Mouse (Mus musculus) midbrain, embryonic 15.5 days (tissue): ENCODE data around the gene Cd5l. TPM values are rescaled to one million over a fixed set of nuclear protein-coding genes. Genes with fewer than 3 reads are reported as not detected.
"Not testable (repeated sequence)": the region's sequence is repeated elsewhere in the genome, so short reads cannot be mapped to it uniquely, and the experiment has no call there.

Experiments
- ATAC-seq: fragments of 200-750 bp; cut with Nextera tagmentation; replicated peaks from 2 replicates; pipeline ENCODE4 v1.8.0; 2017; ENCODE audit warnings: moderate TSS enrichment
- H3K27ac ChIP-seq: fragments of 300-500 bp; sonication (generic); 2 replicates; pipeline ENCODE4 v1.5.1; 2015; ENCODE audit warnings: mild to moderate bottlenecking, inconsistent platforms
- H3K27me3 ChIP-seq: fragments of 300-500 bp; sonication (generic); replicated peaks from 2 replicates; pipeline ENCODE4 v1.6.1; 2015; ENCODE audit warnings: inconsistent platforms
- H3K36me3 ChIP-seq: fragments of 300-500 bp; sonication (generic); replicated peaks from 2 replicates; pipeline ENCODE4 v1.6.1; 2015; ENCODE audit warnings: inconsistent platforms
- H3K4me1 ChIP-seq: fragments of 300-500 bp; sonication (generic); 2 replicates; pipeline ENCODE4 v1.6.1; 2015; ENCODE audit warnings: inconsistent platforms
- H3K4me2 ChIP-seq: fragments of 300-500 bp; sonication (generic); 2 replicates; pipeline ENCODE4 v1.6.1; 2015; ENCODE audit warnings: inconsistent platforms, mild to moderate bottlenecking, moderate library complexity
- H3K4me3 ChIP-seq: fragments of 300-500 bp; sonication (generic); 2 replicates; pipeline ENCODE4 v1.5.1; 2015; ENCODE audit warnings: mild to moderate bottlenecking, inconsistent platforms
- H3K9ac ChIP-seq: fragments of 300-500 bp; sonication (generic); 2 replicates; pipeline ENCODE4 v1.6.1; 2015; ENCODE audit warnings: mild to moderate bottlenecking, inconsistent platforms
- H3K9me3 ChIP-seq: fragments of 300-500 bp; sonication (generic); 2 replicates; pipeline ENCODE4 v1.6.1; 2016; ENCODE audit warnings: inconsistent platforms
- WGBS: fragments of 180-500 bp; shearing (Covaris S2); methylation state at CpG from one replicate; pipeline ENCODE4 v1.1.7; 2015; ENCODE audit warnings: mixed read lengths; 5-methylcytosine and 5-hydroxymethylcytosine counted together
- polyA plus RNA-seq: library from polyadenylated mRNA; unstranded; fragments of >200 nt; fragmentation: Nextera tagmentation; extraction: Ambion mirVana; gene quantifications from 2 replicates; pipeline ENCODE4 v1.2.1, GENCODE M21; 2015

The Cd5l gene
- 0.19 and 0.66 TPM in 2 replicates for polyA plus RNA-seq

GRCm38 (mm10) chr3:87357581-87357980 lies at the start of gene Cd5l:
TSS of gene Cd5l (plus strand) at chr3:87357881.
- no peak within 1 kb of the TSS for H3K4me3 ChIP-seq
- ATAC-seq, result no peak
- no peaks in the 10 kb centered on the region for H3K36me3 ChIP-seq
- no peak within 1 kb of the TSS for H3K9ac ChIP-seq
- H3K9me3 ChIP-seq, result no peaks in the 10 kb centered on the region
- no peak within 1 kb of the TSS for H3K27ac ChIP-seq
- H3K27me3 ChIP-seq, result no peaks in the 10 kb centered on the region
- no peak within 1 kb of the TSS for H3K4me2 ChIP-seq
- no peaks in the 10 kb centered on the region for H3K4me1 ChIP-seq

GRCm38 (mm10) chr3:87309922-87310321 lies 47.8 kb upstream of the Cd5l start:
- H3K4me2 ChIP-seq, result no peak overlapping the region
- H3K36me3 ChIP-seq, result no peaks in the 10 kb centered on the region
- no peak overlapping the region for H3K9ac ChIP-seq
- no peaks in the 10 kb centered on the region for H3K4me1 ChIP-seq
- 79% methylated on average over 2 of the region's 2 CpGs for WGBS
- no peaks in the 10 kb centered on the region for H3K27me3 ChIP-seq
- no peak overlapping the region for H3K27ac ChIP-seq
- H3K9me3 ChIP-seq, result no peaks in the 10 kb centered on the region
- no peak for ATAC-seq
- no peak overlapping the region for H3K4me3 ChIP-seq

- WGBS, result 53% methylated on average over 4 of the region's 4 CpGs
- no peak overlapping the region for H3K4me2 ChIP-seq
- H3K27me3 ChIP-seq, result no peaks in the 10 kb centered on the region
- H3K9ac ChIP-seq, result no peak overlapping the region
- no peaks in the 10 kb centered on the region for H3K4me1 ChIP-seq
- H3K9me3 ChIP-seq, result no peaks in the 10 kb centered on the region
- H3K27ac ChIP-seq, result no peak overlapping the region
- no peak for ATAC-seq
- no peak overlapping the region for H3K4me3 ChIP-seq
- no peaks in the 10 kb centered on the region for H3K36me3 ChIP-seq
Observed at GRCm38 (mm10) chr3:87322557-87322956, 35.1 kb upstream of the Cd5l start.

GRCm38 (mm10) chr3:87323778-87324177 lies 33.9 kb upstream of the Cd5l start:
- Histone ChIP-seq H3K9me3 (no peaks in the 10 kb centered on the region), H3K36me3 (no peaks in the 10 kb centered on the region), H3K4me3 (no peak overlapping the region), H3K27me3 (no peaks in the 10 kb centered on the region), H3K4me2 (no peak overlapping the region), H3K27ac (no peak overlapping the region), H3K4me1 (no peaks in the 10 kb centered on the region), H3K9ac (no peak overlapping the region)
- ATAC-seq, result no peak
- WGBS, result 20% methylated on average over 3 of the region's 3 CpGs

- no peak overlapping the region for H3K4me3 ChIP-seq
- no peak overlapping the region for H3K4me2 ChIP-seq
- no peaks in the 10 kb centered on the region for H3K27me3 ChIP-seq
- no peaks in the 10 kb centered on the region for H3K36me3 ChIP-seq
- no peak overlapping the region for H3K27ac ChIP-seq
- no peaks in the 10 kb centered on the region for H3K4me1 ChIP-seq
- ATAC-seq, result no peak
- no peak overlapping the region for H3K9ac ChIP-seq
- no peaks in the 10 kb centered on the region for H3K9me3 ChIP-seq
- 90% methylated on average over 5 of the region's 5 CpGs for WGBS
Observed at GRCm38 (mm10) chr3:87337899-87338298, 19.8 kb upstream of the Cd5l start.

GRCm38 (mm10) chr3:87350992-87351391 lies 6.7 kb upstream of the Cd5l start:
- H3K9me3 ChIP-seq, H3K4me1 ChIP-seq, H3K9ac ChIP-seq, ATAC-seq, H3K36me3 ChIP-seq, H3K4me3 ChIP-seq, H3K4me2 ChIP-seq, H3K27ac ChIP-seq, H3K27me3 ChIP-seq: not testable (repeated sequence)
- 88% methylated on average over 2 of the region's 2 CpGs for WGBS

- Histone ChIP-seq H3K9me3 (no peaks in the 10 kb centered on the region), H3K4me2 (no peak overlapping the region), H3K4me1 (no peaks in the 10 kb centered on the region), H3K27me3 (no peaks in the 10 kb centered on the region), H3K9ac (no peak overlapping the region), H3K36me3 (no peaks in the 10 kb centered on the region), H3K4me3 (no peak overlapping the region), H3K27ac (no peak overlapping the region)
- no peak for ATAC-seq
Observed at GRCm38 (mm10) chr3:87359215-87359614, 1.5 kb downstream of the Cd5l start.

- H3K4me1 ChIP-seq, result no peaks in the 10 kb centered on the region
- no peak overlapping the region for H3K4me3 ChIP-seq
- H3K9ac ChIP-seq, result no peak overlapping the region
- H3K36me3 ChIP-seq, result no peaks in the 10 kb centered on the region
- 91% methylated on average over 6 of the region's 6 CpGs for WGBS
- no peaks in the 10 kb centered on the region for H3K27me3 ChIP-seq
- no peaks in the 10 kb centered on the region for H3K9me3 ChIP-seq
- no peak overlapping the region for H3K27ac ChIP-seq
- ATAC-seq, result no peak
- H3K4me2 ChIP-seq, result no peak overlapping the region
Observed at GRCm38 (mm10) chr3:87360466-87360865, 2.8 kb downstream of the Cd5l start.

- 92% methylated on average over 14 of the region's 14 CpGs for WGBS
- ATAC-seq, result no peak
- no peak overlapping the region for H3K27ac ChIP-seq
Observed at GRCm38 (mm10) chr3:87365691-87366090, 8.0 kb downstream of the Cd5l start.

GRCm38 (mm10) chr3:87367511-87367910 lies 9.8 kb downstream of the Cd5l start:
- Histone ChIP-seq H3K4me2 (no peak overlapping the region), H3K9me3 (no peaks in the 10 kb centered on the region), H3K36me3 (no peaks in the 10 kb centered on the region), H3K27ac (no peak overlapping the region), H3K9ac (no peak overlapping the region), H3K4me3 (no peak overlapping the region), H3K4me1 (no peaks in the 10 kb centered on the region), H3K27me3 (no peaks in the 10 kb centered on the region)
- ATAC-seq, result no peak
- 88% methylated on average over 10 of the region's 10 CpGs for WGBS

More at GRCm38 (mm10) chr3:87365691-87366090, 8.0 kb downstream of the Cd5l start:
- Histone ChIP-seq H3K9me3 (no peaks in the 10 kb centered on the region), H3K4me1 (no peaks in the 10 kb centered on the region), H3K36me3 (no peaks in the 10 kb centered on the region), H3K4me3 (no peak overlapping the region), H3K27me3 (no peaks in the 10 kb centered on the region), H3K9ac (no peak overlapping the region), H3K4me2 (no peak overlapping the region)

GRCm38 (mm10) chr3:87369181-87369580 lies 11.5 kb downstream of the Cd5l start:
- Histone ChIP-seq H3K4me2 (no peak overlapping the region), H3K4me3 (no peak overlapping the region)

GRCm38 (mm10) chr3:87376195-87377165 lies 18.8 kb downstream of the Cd5l start, which contains the start of gene Fcrl1:
TSS of gene Fcrl1 (plus strand) at chr3:87376387.
- H3K27ac ChIP-seq, result no peak within 1 kb of the TSS
- no peak within 1 kb of the TSS for H3K4me3 ChIP-seq
- H3K4me2 ChIP-seq, result no peak within 1 kb of the TSS
- ATAC-seq, result no peak
- H3K9ac ChIP-seq, result no peak within 1 kb of the TSS
- H3K27me3 ChIP-seq, result no peaks in the 10 kb centered on the region
- WGBS, result 87% methylated on average over 18 of the region's 18 CpGs
- no peaks in the 10 kb centered on the region for H3K4me1 ChIP-seq
- H3K36me3 ChIP-seq, result no peaks in the 10 kb centered on the region
- H3K9me3 ChIP-seq, result no peaks in the 10 kb centered on the region

More at GRCm38 (mm10) chr3:87369181-87369580, 11.5 kb downstream of the Cd5l start:
- H3K9me3 ChIP-seq, result no peaks in the 10 kb centered on the region
- H3K27ac ChIP-seq, result no peak overlapping the region
- no peaks in the 10 kb centered on the region for H3K36me3 ChIP-seq
- WGBS, result 80% methylated on average over 5 of the region's 5 CpGs
- H3K9ac ChIP-seq, result no peak overlapping the region
- H3K27me3 ChIP-seq, result no peaks in the 10 kb centered on the region
- H3K4me1 ChIP-seq, result no peaks in the 10 kb centered on the region
- no peak for ATAC-seq

- no peak overlapping the region for H3K4me3 ChIP-seq
- no peak for ATAC-seq
Observed at GRCm38 (mm10) chr3:87377228-87377627, 19.5 kb downstream of the Cd5l start.

More at GRCm38 (mm10) chr3:87377228-87377627, 19.5 kb downstream of the Cd5l start:
- no peak overlapping the region for H3K4me2 ChIP-seq
- no peak overlapping the region for H3K27ac ChIP-seq
- H3K4me1 ChIP-seq, result no peaks in the 10 kb centered on the region
- no peaks in the 10 kb centered on the region for H3K9me3 ChIP-seq
- no peaks in the 10 kb centered on the region for H3K36me3 ChIP-seq
- WGBS, result 71% methylated on average over 3 of the region's 3 CpGs
- no peaks in the 10 kb centered on the region for H3K27me3 ChIP-seq
- H3K9ac ChIP-seq, result no peak overlapping the region
